Mouse (Mus musculus) induced T-regulatory cell, adult 2 months (primary cell): ENCODE measurements around the gene Tspan5.

ENCODE experiments used
- DNase-seq: peaks from one replicate; pipeline ENCODE4 v3.0.0-alpha.2; 2012; ENCODE audit warnings: low read depth

The Tspan5 gene

GRCm38 (mm10) chr3:138741649-138742565, at the start of gene Tspan5:
Gene Tspan5, plus strand, starts transcription at chr3:138742195.
- peak; percentile 81 for DNase-seq

DNA sequence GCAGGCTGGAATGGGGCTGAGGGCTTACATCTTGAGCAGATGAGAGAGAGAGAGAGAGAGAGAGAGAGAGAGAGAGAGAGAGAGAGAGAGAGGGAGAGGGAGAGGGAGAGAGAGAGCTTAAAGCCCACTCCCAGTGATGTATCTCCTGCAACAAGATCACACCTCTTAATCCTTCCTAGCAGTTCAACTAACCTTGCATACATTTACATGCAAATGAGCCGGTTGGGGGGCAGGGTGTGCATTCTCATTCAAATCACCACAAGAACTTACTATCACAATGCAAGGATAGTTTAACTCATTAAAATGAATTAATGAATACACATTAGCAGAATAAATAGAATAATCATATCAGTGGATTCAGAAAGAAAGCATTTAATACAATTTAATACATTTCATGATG, 49.7 kb upstream of the Tspan5 start:
- DNase-seq = no peak

- no peak for DNase-seq
Measured at GRCm38 (mm10) chr3:138703399-138703798, 38.6 kb upstream of the Tspan5 start.

DNA sequence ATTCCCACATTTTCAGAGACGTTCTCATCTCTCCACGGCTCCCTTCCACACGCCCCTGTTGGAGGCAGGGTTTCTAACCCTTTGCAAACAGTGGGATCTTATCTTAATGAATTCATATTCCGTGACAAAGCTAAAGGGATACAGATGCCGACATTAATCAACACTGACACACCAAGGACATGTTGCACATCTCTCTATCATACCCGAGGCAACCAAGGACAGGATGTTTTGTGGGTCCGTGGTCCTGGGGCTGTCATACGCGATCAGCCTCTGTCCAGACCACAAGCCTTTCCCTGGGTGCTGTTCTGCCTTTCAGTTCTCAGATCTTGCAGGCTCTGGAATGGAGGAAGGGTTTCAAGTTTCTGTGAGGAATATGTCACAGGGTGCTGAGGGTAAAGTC, 37.5 kb upstream of the Tspan5 start:
- no peak for DNase-seq

DNA sequence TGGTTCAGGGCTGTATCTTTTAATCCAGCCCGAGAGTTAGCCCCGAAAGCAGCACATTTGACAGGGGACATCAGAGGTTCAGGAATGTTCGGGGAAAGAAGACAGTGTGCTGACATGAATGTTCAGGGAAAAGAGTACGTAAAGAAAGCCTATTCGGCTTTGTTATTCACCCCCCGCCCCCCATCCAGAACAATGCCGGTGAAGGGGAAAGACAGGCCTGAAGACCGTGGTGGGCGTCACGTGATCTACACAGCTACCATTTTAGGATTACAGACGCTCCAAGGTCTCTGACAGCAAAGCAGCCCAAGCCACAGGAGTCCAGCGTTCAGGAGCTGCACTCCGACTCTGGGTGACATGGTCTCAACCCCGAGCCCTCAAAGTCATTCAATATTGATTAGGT, 36.1 kb upstream of the Tspan5 start:
- DNase-seq = no peak

- DNase-seq = no peak
Measured at GRCm38 (mm10) chr3:138709183-138709582, 32.8 kb upstream of the Tspan5 start.

DNA sequence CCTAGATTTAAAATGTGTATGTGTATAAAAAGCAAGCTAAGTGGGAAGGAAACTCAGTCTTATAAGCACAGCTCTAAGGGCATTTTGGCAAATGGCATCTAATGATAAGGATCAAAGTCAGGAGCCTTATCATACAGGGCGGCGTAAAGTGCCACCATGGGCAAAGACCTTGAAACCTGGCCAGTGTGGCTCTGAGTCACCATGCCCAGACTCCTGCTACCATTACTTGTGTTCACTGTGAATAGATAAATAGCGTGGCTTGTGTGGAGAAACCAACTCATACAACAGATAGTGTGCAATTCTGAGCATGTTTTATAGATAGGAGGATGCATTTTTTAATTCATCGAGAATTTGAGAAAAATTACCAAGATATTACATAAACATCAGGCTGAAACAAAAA, 30.0 kb upstream of the Tspan5 start:
- DNase-seq = no peak

DNA sequence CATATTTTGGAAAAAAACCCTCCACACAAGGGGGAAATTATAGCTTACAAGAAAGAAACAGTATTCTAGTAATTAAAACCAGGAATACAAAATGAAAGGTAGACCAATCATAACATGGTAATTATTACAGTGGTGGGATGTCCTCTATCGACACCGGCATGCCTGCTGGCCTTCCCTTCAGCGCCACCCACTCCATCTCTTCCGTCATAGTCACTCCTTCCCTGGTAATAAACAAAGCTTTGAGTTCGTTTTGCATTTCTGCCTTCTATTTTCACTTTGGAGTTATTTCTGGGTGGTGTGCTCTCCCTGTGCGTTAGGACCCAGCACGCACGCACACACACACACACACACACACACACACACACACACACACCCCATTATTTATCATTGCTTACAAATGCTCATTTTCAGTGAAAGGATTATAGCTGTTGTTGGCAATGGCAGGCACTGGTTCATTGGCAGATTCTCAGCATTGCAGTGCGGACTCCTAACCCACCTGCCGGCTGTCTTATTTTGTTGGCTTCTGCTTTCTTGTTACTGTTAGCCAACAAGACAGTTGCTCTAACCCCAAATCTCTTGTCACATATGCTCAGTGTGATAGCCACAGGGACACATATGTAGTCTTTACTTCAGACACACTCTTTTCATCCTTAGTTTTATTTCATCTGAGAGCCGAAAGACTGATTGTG, 29.4 kb upstream of the Tspan5 start:
- DNase-seq = no peak

DNA sequence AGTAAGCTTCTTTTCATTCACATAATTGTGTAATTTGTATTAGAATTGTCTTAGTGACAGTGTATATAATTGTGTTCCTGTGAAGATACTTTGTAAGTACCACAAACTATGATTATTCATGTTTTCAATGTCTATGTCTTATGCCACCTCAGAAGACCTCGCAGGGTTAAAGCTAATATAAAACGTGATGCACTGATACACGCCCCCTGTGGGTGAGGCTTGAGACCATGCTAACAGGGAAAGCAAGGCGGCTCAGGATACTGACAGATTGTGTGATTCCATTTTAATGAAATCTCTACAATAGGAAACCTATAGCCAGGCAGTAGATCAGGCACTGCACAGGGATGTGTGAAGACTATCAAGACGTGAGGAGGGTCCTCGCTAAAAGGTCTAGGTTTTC, 28.9 kb upstream of the Tspan5 start:
- DNase-seq = no peak

DNA sequence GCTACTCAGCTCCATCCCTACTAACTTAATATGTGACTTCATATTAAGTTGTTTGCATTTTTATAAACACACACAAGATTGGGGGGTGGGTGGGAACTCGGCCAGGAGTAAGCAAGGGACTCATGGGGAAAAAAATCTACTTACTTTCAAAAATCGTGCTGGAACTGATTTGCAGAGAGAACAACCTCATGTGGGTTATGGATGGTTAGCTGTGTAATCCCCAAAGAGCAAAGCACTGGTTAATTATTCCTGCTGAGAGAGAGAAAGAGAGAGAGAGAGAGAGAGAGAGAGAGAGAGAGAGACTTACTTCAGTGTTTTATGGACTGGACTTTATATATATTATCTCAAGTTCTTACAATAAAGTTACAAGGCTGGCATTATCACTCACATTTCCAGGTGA, 27.2 kb upstream of the Tspan5 start:
- DNase-seq = no peak

GRCm38 (mm10) chr3:138715212-138715611, 26.8 kb upstream of the Tspan5 start:
- DNase-seq = no peak

- DNase-seq = no peak
Measured at GRCm38 (mm10) chr3:138717040-138717439, 25.0 kb upstream of the Tspan5 start.

- DNase-seq = no peak
Measured at GRCm38 (mm10) chr3:138722152-138722551, 19.8 kb upstream of the Tspan5 start.

- DNase-seq = no peak
Measured at GRCm38 (mm10) chr3:138727571-138727970, 14.4 kb upstream of the Tspan5 start.

DNA sequence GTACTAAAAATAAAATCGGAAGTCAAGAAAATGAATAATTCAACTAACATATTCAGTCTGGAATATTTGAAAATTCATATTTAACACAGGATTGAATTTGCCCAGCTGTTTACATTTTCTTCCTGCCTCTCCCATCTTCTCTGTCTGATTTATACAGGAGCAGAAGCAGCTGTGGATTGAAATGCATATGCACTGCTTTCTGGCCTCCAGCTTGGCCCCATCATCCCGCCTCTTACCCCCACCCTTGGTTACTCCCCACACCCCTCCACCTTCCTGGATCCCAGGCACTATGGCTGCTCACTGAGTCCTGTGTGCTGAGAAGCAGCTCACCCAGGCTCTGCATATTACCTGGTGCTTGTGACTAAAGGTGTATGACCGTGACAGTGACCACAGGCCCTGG, 13.2 kb upstream of the Tspan5 start:
- DNase-seq = no peak

GRCm38 (mm10) chr3:138730812-138731211, 11.2 kb upstream of the Tspan5 start:
- DNase-seq = no peak

DNA sequence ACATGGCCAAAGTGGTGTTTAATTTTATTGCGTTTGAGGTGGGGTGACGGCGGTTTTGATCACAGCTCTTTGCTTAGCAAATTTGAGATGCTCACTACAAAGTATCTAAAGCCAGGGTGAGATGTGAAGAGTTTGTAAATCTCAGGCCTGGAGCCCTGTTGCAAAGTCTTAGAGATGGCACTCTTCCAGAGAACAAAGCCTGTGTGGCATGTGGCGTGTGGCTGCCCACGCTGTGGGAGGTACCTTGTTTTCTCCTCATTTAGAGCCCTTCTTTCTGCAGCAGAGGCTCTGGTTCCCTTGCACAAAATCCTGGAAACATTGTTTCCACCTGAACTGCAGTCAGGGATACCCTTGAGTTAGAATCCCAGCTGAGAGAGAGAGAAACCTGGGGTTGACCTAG, 6.2 kb upstream of the Tspan5 start:
- DNase-seq = no peak

- no peak for DNase-seq
Measured at GRCm38 (mm10) chr3:138739150-138739700, 2.8 kb upstream of the Tspan5 start.

DNA sequence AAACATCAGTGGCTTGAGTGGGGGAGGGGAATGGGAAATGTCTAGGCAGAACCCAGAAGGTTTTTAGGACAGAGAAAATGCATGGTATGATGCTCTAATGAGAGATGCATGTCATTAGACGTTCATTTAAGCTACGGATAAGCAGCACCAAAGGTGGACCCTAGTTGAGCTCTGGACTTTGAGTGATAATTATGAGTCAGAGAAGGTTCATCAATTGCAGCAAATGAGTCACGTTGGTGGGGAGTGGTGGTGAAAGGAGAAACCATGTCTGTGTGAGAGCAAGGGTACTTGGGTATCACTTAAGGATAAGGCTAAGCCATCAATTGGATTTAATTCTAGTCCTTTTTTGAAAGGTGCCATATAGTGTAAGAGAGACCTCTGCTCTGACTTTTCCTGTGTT, 1.7 kb upstream of the Tspan5 start:
- DNase-seq = no peak

GRCm38 (mm10) chr3:138740843-138741540, 1.0 kb upstream of the Tspan5 start:
- DNase-seq = peak; percentile 13

- DNase-seq = peak; percentile 63
Measured at GRCm38 (mm10) chr3:138742566-138742930, 553 bp downstream of the Tspan5 start.

DNA sequence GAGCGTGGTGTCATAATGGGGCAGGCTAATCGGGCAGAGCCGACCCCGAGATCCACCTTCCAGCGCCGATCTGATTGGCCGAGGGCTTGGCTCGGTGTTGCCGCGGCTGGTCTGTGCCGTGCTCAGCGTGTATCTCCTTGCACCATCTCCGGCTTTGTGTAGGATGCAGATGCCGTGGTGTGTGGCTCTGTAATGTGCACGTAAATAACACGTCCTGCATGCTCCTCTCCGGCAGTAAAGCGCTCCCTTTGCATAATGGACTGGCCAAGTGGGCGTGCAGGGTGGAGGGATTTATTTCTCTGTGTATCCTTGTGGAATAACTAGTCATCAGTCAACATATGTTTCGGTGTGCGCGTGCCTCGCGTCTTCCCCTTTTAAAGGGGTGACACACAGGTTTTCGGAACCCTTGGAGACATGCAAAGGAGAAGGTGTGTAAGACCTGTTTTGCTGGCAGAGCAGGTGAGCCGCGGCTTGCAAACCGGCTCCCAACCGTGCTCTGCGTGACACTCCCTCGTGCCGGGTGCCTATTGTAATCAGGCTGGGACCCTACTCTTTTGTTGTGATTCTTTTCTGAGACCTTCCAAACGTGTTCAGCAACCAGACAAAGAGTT, 1.2 kb downstream of the Tspan5 start:
- peak; percentile 78 for DNase-seq
